10 mouse cellular contexts compared by ENCODE assay signal in genomic region chr17:83913711-83914415, GRCm38 (mm10).
DNase-seq lines count a peak whose midpoint lies in the region; ATAC-seq and TF ChIP-seq lines count a peak whose summit lies in the region.
"Had no signal": no experiment of that assay in that cellular context is flagged by ENCODE, and none has a peak within 500 bp of the region (broad histone marks: within the 10 kb centered on the region; RNA-seq: fewer than 3 reads in every experiment).

No protein-coding gene starts in this region.

- 76% methylated on average over 13 of the region's 13 CpGs for WGBS in forebrain, embryonic 11.5 days
- WGBS in forebrain, embryonic 12.5 days: 77% methylated on average over 13 of the region's 13 CpGs
- WGBS in kidney, postnatal 0 days: 39% methylated on average over 13 of the region's 13 CpGs
- WGBS in limb, embryonic 10.5 days: 29% methylated on average over 13 of the region's 13 CpGs

- no peaks in the 10 kb centered on the region for H3K27me3 ChIP-seq in forebrain, embryonic 11.5 days (ENCODE audit: control insufficient read depth, insufficient read depth, low read length)
- no peaks in the 10 kb centered on the region for H3K27me3 ChIP-seq in forebrain, embryonic 12.5 days
- H3K27me3 ChIP-seq in kidney, postnatal 0 days (ENCODE audit: insufficient read depth, low read length): no peaks in the 10 kb centered on the region
- H3K27me3 ChIP-seq in limb, embryonic 10.5 days (ENCODE audit: low read depth, poor library complexity, severe bottlenecking): no peaks in the 10 kb centered on the region

- H3K9me3 ChIP-seq in forebrain, embryonic 11.5 days (ENCODE audit: control insufficient read depth, low read length): no peaks in the 10 kb centered on the region
- no peaks in the 10 kb centered on the region for H3K9me3 ChIP-seq in forebrain, embryonic 12.5 days
- no peaks in the 10 kb centered on the region for H3K9me3 ChIP-seq in kidney, postnatal 0 days (replicated peaks; ENCODE audit: low read length)
- H3K9me3 ChIP-seq in limb, embryonic 10.5 days (replicated peaks): no peaks in the 10 kb centered on the region

- no peaks in the 10 kb centered on the region for H3K4me1 ChIP-seq in forebrain, embryonic 11.5 days (replicated peaks; ENCODE audit: control insufficient read depth, insufficient read depth, low read length)
- H3K4me1 ChIP-seq in forebrain, embryonic 12.5 days: peaks cover 7% of the 10 kb centered on the region; the same call in 1 of the 2 replicates
- peaks cover 22% of the 10 kb centered on the region for H3K4me1 ChIP-seq in kidney, postnatal 0 days (replicated peaks; ENCODE audit: insufficient read depth, low read length)
- H3K4me1 ChIP-seq in brown adipose tissue, adult 24 weeks (ENCODE audit: control insufficient read depth, insufficient read depth, insufficient read length, low read length): peaks cover 39% of the 10 kb centered on the region
- peaks cover 81% of the 10 kb centered on the region for H3K4me1 ChIP-seq in limb, embryonic 10.5 days

- ATAC-seq in forebrain, embryonic 11.5 days (replicated peaks; ENCODE audit: low FRiP score): no peak
- no peak for ATAC-seq in forebrain, embryonic 12.5 days (ENCODE audit: low FRiP score)
- no peak for ATAC-seq in kidney, postnatal 0 days (replicated peaks; ENCODE audit: low FRiP score, low read depth)

- no peak overlapping the region for H3K4me2 ChIP-seq in forebrain, embryonic 11.5 days (ENCODE audit: low read depth, low read length, severe bottlenecking)
- H3K4me2 ChIP-seq in forebrain, embryonic 12.5 days: no peak overlapping the region
- H3K4me2 ChIP-seq in kidney, postnatal 0 days (ENCODE audit: low read length): no peak overlapping the region

- no peak overlapping the region for H3K4me3 ChIP-seq in forebrain, embryonic 11.5 days (ENCODE audit: low read depth, low read length)
- H3K4me3 ChIP-seq in forebrain, embryonic 12.5 days (replicated peaks): no peak overlapping the region
- no peak overlapping the region for H3K4me3 ChIP-seq in kidney, postnatal 0 days (replicated peaks; ENCODE audit: low read depth, low read length)
- no peak overlapping the region for H3K4me3 ChIP-seq in brown adipose tissue, adult 24 weeks (ENCODE audit: insufficient read depth, low read depth, low read length)
- H3K4me3 ChIP-seq in limb, embryonic 10.5 days: 0 out of 2 replicates have a peak overlapping the region, but pooled peaks have one; percentile 15
- H3K4me3 ChIP-seq: erythroblast, embryonic 14.5 days had no signal

- no peak overlapping the region for H3K9ac ChIP-seq in forebrain, embryonic 11.5 days (ENCODE audit: low read length)
- H3K9ac ChIP-seq in forebrain, embryonic 12.5 days: no peak overlapping the region
- 0 out of 2 replicates have a peak overlapping the region, but pooled peaks have one; percentile 8 for H3K9ac ChIP-seq in kidney, postnatal 0 days (ENCODE audit: low read depth, low read length)
- H3K9ac ChIP-seq: liver, embryonic 14.5 days had no signal

- no peaks in the 10 kb centered on the region for H3K36me3 ChIP-seq in forebrain, embryonic 11.5 days (ENCODE audit: control insufficient read depth, insufficient read depth, low read length)
- no peaks in the 10 kb centered on the region for H3K36me3 ChIP-seq in forebrain, embryonic 12.5 days (replicated peaks)
- no peaks in the 10 kb centered on the region for H3K36me3 ChIP-seq in kidney, postnatal 0 days (ENCODE audit: insufficient read depth, low read length)
- no peaks in the 10 kb centered on the region for H3K36me3 ChIP-seq in limb, embryonic 10.5 days

- DNase-seq in forebrain, embryonic 11.5 days (ENCODE audit: low spot score): no peak
- DNase-seq in kidney, postnatal 0 days (ENCODE audit: low spot score): peak; percentile 67
- no peak for DNase-seq in kidney, postnatal 14 days
- DNase-seq in limb, embryonic 10.5 days (ENCODE audit: low spot score): peak; percentile 86
- DNase-seq in B cell, adult 2 months: no peak
- no peak for DNase-seq in adrenal gland, postnatal 10 days

- TF ChIP-seq CTCF in kidney, postnatal 0 days (IDR thresholded peaks at IDR 0.05; ENCODE audit: low read depth): no peak

- 0 out of 2 replicates have a peak overlapping the region, but pooled peaks have one; percentile 31 for H3K27ac ChIP-seq in forebrain, embryonic 11.5 days (ENCODE audit: low read depth, low read length)
- H3K27ac ChIP-seq in forebrain, embryonic 12.5 days: no peak overlapping the region
- peak overlapping the region; percentile 70 for H3K27ac ChIP-seq in kidney, postnatal 0 days
- H3K27ac ChIP-seq in brown adipose tissue, adult 24 weeks (replicated peaks; ENCODE audit: low read depth, low read length): 0 out of 2 replicates have a peak overlapping the region, but pooled peaks have one; percentile 20
- H3K27ac ChIP-seq in limb, embryonic 10.5 days: peak overlapping the region; percentile 94
- H3K27ac ChIP-seq: liver, embryonic 14.5 days had no signal

Comparison
In these comparisons a context has a peak if more than half of its experiments do, and no peak if none do; other contexts are left out.
1. DNase-seq: peak in kidney, postnatal 0 days (single experiment) and limb, embryonic 10.5 days (single experiment); none in forebrain, embryonic 11.5 days (single experiment), kidney, postnatal 14 days (single experiment), B cell, adult 2 months (0 of 2) and adrenal gland, postnatal 10 days (single experiment).